Mouse (Mus musculus) fat pad, adult 2 months (tissue): Measurements from ENCODE around the gene Olfr657.

Experiments
- DNase-seq: peaks from one replicate; pipeline ENCODE4 v3.0.0-alpha.2; 2011; ENCODE audit warnings: low read depth, low spot score; ENCODE audit errors: extremely low read depth

The Olfr657 gene

DNA sequence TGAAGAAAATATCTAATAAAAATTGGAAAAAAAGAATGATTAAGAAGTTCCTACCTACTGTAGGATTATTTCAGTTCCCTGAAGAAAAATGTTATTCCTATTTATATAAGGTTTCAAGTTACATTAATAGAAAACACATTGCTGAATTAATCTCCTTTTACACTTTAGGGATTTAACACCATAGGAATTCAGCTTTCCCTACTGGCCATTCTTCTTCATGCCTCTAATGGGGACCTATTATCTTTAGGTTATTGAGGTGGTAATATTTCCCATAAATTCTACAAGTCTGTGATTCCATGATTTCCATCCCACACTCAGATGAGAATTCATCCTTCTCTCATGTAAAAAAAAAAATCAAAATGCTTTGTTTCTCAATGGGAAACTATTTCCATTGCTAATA is at the start of gene Olfr657:
Olfr657 (plus strand) TSS at position 301 of the 400 bp plus-strand sequence.
- no peak for DNase-seq

DNA sequence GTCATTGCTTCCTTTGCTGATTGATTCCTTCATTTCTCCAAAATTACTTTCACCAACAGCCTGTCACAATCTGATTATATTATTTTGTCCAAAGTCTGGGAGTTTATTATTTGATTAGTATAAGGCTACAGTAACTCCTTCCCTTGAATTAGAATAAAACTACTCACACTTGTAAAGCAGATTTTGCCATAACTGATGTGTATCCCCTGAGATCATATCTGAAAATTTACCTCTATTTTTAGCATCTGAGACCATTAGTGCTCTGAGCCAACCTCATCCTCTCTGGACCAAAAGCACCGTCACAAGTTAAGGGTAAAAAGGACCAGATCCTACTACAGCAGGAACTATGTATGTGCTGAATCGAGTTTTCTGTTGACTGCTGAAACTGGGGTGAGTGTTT is 47.6 kb upstream of the Olfr657 start, which contains the start of gene Olfr653:
Olfr653 (plus strand) TSS at position 301 of the 400 bp plus-strand sequence.
- DNase-seq = no peak

DNA sequence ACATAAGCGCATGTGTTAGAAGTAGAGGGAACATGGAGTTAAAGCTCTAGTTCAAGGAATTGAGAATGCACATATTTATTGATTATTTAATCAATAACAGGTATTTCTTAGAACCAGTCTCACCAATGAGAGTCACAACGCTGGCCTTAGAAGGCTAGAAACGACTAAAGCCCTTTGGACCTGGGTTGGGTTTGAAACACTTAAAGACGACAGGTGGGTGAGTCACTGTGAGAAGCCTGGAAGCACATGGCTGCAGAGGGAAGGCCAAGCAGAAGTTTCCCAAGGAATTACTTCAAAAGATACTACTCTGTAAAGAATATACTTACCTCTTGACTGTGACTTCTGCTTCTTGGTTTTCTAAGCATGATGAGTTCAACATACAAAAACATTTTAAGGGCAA is 43.7 kb upstream of the Olfr657 start:
- DNase-seq = no peak

DNA sequence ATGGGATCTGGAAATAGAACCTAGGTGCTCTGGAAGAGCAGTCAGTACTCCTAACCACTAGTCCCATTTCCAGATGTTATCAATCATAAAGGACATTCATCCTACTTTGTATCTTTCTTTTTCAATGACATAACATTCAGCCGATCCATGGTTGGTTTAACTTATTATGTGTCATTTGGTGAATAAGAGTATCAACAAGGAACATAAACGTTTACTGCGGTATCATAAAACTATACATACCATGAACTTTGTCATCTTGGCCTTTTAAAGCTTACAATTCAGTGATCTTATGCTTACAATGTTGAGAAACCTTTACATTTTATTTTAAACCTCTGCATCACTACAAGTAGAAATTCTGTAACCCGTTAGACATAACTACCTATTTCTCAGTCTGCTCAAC is 43.2 kb upstream of the Olfr657 start:
- DNase-seq = no peak

- no peak for DNase-seq
Observed at GRCm38 (mm10) chr7:104586725-104587124, 37.9 kb upstream of the Olfr657 start, which contains the start of gene Olfr654. TSS of gene Olfr654 (plus strand) at chr7:104587025.

DNA sequence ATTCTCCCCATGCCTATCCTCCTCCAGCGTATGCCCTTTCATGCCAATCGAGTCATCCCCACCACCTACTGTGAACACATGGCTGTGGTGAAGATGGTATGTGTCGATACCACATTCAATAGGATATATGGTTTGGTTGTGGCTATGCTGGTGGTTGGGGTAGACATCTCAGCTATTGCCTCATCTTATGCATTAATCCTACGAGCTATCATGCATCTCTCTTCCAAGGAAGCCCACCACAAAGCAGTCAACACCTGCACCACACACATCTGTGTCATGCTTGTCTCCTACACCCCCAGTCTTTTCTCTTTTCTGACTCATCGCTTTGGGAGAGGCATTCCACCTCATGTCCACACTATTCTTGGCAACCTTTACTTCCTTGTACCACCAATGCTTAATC is 36.3 kb upstream of the Olfr657 start:
- DNase-seq = no peak

DNA sequence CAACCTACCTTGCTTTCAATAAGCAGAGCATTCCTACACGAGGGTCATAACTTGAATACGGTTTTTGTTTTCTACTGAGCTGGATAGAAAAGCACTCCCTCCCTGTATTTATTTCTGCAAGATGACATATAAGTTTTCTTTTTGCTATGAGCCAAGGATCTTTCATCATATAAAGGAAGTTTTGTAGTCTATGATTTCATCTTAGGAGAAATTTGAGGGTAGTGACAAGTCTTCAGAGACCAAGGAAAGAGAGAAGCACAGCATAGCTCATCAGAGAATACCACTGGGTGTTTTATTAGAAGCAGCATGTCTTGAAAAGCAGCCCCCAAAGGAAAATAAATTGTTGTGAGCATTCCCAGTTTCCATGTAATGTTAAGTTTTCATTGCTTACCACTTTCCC is 22.9 kb upstream of the Olfr657 start, which contains the start of gene Olfr655:
Olfr655 (minus strand) TSS at position 101 of the 400 bp plus-strand sequence.
- DNase-seq = no peak

GRCm38 (mm10) chr7:104603173-104603572 is 21.4 kb upstream of the Olfr657 start:
- no peak for DNase-seq

GRCm38 (mm10) chr7:104604727-104605126 is 19.9 kb upstream of the Olfr657 start:
- no peak for DNase-seq

DNA sequence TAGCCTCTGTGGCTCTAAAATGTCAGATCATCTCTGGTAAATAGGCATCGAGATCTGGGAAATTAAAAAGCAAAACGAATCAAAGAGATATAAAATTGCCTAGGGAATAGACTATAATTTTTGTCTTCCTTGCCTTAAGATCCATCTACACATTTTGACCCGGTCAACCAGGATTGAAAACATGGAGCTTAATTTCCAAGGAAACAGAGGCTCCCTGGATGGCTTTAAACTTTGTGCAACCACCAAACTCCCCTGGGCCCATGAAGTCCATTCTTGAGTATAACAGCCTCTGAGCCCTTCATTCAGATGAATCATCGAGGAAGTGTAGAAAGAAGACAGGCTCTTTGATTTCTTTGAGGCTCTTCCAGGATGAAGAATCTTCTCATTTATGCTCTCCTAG is 10.9 kb upstream of the Olfr657 start, which contains the start of gene Olfr656:
Olfr656 (plus strand) TSS at position 301 of the 400 bp plus-strand sequence.
- DNase-seq = no peak

GRCm38 (mm10) chr7:104646841-104647482 is 22.4 kb downstream of the Olfr657 start, which contains the start of gene Olfr658:
TSS of gene Olfr658 (minus strand) at chr7:104647305.
- DNase-seq = no peak

- DNase-seq = no peak
Observed at GRCm38 (mm10) chr7:104666453-104666852, 41.9 kb downstream of the Olfr657 start, which contains the start of gene Olfr659. TSS of gene Olfr659 (plus strand) at chr7:104666753.

DNA sequence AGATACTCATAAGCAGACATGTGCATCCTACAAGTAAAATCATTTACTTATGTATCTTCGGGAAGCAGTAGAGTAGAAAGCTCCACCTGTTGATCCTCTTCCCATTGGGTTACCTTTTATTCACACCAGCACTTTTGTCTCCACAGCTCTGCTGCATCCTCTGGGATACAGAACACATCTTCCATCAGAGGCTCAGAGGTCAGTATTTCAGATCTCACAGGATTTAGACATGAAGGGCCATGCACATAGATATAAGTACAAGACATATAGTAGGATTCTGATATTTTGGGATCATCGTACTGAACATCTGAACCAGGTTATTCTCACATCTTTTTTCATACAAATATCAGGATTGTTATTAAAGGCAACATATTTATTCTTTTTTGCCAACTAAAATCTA is 61.6 kb downstream of the Olfr657 start, which contains the start of gene Olfr661:
Olfr661 (plus strand) TSS at position 301 of the 400 bp plus-strand sequence.
- DNase-seq = no peak
